Mouse (Mus musculus) spleen, postnatal 10 days (tissue): ENCODE data around the gene Zfp276.
"Not testable (repeated sequence)": the region's sequence is repeated elsewhere in the genome, so short reads cannot be mapped to it uniquely, and the experiment has no call there.

ENCODE experiments used
- DNase-seq, 2 experiments: peaks; one replicate each; pipeline ENCODE4 v3.0.0; 2021 to 2022; ENCODE audit warnings: low spot score in 2 of 2

Zfp276 gene

DNA sequence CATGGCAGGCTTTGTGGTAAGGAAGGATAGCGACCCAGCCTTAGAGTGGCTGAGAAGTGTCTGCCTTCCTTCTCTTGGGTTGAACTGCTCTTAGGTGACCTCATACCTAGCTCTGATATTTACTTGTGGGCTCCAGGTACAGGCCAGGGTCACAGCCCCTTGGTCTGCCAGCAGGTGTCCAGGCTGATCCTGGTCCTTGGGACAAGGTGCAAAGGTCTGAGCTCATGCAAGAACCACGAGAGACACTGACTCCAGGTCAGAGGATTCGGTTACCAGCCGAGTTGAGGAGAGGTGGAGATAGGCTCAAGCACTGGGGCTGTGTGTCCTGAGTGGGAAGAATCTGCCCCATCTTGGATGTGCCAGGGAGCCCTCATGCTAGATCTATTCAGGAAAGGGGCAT is 9.6 kb upstream of the Zfp276 start:
- DNase-seq: no peak

- DNase-seq: no peak
Measured at GRCm38 (mm10) chr8:123245543-123245942, 8.5 kb upstream of the Zfp276 start.

DNA sequence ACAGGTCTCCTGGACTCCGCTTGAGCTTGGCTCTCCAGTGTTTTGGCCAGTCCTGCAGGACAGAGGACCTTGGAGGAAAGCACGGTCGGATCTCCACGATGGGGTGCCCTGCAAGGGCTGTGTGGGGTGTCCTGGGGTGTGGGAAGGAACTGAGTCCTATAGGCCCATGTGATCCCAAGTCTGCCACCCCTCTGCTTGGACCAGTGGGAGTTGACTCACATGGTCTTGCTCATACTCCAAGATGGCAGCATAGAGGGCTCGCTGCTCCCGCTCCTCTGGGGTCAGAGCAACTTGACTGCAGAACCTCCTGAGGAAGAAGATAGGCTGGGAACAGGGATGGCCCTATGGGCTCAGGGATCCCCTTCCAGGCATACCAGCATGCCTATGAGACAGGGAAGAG is 6.2 kb upstream of the Zfp276 start:
- no peak for DNase-seq

GRCm38 (mm10) chr8:123248596-123248995 is 5.4 kb upstream of the Zfp276 start:
- no peak for DNase-seq

GRCm38 (mm10) chr8:123250940-123251339 is 3.1 kb upstream of the Zfp276 start:
- DNase-seq: no peak

DNA sequence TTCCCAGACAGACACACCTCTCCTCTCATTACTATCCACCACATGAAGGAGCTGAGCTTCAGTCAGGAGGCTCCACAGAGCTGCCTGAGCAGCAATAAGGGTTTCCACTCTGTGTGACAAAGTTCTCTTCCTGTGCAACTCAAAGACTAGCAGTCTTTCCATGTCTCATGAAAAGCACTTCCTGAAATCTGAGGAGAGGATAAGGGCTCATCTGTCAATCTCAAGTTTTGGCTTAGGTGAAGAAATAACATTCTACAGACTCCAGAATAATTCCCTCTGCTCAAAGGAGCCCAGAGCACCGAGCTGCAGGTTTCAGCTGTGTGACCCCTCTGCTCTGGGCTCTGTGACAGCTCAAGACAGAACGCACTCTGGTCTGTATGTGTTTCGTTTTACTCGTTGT is 1.1 kb upstream of the Zfp276 start:
- no peak for DNase-seq

- DNase-seq: peak in 1 of 2 experiments; percentile 37
Measured at GRCm38 (mm10) chr8:123253451-123254098, 420 bp upstream of the Zfp276 start.

- no peak for DNase-seq
Measured at GRCm38 (mm10) chr8:123255170-123255569, 1.2 kb downstream of the Zfp276 start.

DNA sequence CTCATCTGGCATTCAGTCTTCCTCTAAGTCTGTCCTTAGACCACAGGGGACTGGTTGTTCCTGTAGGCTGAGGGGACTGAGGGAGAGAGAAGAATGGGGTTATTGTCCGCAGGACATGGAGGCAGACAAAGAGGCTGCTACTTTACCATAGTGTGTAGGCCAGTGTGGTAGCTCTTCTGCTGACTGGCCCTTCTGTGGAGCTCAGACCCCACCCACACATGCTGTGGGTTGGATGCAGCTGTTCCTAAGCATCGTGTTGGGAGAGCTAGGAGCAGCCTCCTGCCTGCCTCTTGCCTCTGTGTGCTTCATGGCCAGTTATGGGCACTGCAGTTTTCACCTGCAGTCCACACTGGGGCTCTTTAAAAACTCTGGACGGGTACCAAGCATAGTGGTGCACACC is 3.1 kb downstream of the Zfp276 start:
- no peak for DNase-seq

DNA sequence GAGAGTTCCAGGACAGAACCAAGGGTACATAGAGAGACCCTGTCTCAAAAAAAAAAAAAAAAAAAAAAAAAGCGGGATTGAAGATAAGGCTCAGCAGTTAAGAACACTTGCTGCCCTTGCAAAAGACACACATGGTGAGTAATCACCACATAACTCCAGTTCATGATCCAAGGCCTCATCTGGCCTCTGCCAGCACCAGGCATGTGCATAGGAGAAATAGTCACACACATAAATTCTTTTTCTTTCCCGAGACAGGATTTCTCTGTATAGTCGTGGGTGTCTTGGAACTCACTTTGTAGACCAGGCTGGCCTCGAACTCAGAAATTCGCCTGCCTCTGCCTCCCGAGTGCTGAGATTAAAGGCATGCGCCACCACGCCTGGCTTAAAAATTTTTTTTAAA is 3.6 kb downstream of the Zfp276 start:
- DNase-seq: not testable (repeated sequence)

DNA sequence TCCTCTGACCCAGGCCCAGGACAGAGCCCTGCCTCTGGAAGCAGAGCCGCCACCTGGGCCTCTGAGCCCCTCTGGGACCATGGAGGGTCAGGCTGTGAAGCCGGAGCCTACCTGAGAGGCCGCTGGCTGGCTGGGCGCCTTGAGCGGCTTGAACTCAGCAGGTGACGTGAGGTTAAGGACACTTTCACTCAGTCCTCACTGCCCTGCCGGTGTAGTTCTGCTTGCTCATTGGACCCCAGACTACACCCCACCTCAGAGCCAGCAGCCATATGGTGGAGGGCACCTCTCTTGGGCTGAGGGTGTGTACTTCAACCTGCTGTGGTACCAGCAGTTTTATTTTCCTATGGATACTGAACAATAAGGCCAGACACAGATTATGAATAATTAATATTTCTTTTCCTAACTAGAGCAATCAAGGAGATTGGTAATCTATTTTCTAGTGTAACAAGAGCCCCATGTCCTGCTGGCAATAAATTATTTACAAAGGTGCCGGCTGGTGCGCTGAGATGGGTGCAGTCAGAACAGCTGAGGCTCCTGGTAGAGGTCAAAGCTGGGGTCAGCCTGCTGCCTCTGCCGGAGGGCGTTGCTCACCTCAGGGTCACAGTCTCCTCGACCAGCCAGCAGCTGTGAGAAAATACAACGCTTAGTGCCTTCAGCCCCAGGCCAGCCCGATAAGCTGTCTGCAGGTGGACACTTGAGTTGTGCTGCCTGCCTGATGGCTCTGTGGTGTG is 14.1 kb downstream of the Zfp276 start:
- no peak for DNase-seq

DNA sequence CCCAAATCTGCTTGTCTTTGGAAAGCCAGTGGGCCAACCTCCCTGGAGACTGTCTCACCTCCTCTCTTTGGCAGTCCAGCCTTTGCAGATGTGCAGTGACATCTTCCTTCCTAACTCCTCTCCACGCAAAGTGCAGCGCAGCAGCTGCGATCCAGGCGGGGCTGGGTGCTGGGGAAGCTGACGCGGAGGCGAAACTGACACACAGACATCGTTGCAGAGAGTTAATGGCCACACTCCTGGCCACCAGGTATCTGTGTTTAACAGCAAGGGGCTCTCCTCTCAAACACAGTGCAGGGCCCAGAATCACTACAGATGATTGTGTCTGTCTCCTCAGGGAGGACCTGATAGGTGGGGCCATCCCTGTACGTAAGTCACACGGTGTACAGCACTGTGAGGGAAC is 17.2 kb downstream of the Zfp276 start:
- DNase-seq: no peak

GRCm38 (mm10) chr8:123271901-123272300 is 17.9 kb downstream of the Zfp276 start:
- no peak for DNase-seq

DNA sequence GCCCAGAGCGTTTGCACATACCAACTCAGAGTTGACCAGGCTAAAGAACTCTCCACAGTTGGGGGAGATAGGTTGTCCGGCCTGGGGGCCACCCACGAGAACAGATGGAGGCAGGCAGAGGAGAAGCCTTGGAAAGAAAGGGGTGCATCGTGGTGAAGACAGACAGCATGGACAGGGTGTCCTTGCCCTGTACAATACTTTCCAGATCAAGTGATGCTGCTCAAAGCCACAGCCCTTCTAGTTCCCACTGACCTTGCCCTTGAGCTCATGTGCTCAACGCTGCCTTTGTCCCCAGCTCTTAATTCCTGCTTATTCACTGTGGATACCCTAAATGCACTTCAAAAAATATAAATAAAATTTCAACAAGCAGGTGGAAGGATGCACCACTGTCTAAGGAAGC is 20.5 kb downstream of the Zfp276 start:
- DNase-seq: no peak

- no peak for DNase-seq
Measured at GRCm38 (mm10) chr8:123275096-123275495, 21.1 kb downstream of the Zfp276 start.

GRCm38 (mm10) chr8:123278445-123278844 is 24.4 kb downstream of the Zfp276 start:
- DNase-seq: no peak

DNA sequence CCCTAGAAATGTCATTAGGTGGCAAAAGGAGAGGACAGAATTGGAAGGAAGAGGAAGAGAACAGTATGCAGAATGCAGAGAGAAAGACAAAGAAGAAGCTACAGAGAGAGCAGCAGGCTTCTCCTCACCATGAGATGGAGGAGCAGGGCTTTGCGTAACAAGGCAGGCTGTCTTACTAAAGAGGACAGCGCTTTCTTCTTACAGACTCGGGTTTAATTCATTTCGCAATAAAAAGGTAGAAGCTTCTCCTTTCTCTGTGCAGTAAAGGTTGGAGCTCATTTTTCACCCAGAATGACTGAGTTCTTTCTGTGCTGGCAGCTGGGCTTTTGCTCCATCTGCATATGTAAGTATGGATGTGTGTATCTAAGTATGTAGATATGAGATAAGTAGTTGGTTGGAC is 25.8 kb downstream of the Zfp276 start:
- no peak for DNase-seq

DNA sequence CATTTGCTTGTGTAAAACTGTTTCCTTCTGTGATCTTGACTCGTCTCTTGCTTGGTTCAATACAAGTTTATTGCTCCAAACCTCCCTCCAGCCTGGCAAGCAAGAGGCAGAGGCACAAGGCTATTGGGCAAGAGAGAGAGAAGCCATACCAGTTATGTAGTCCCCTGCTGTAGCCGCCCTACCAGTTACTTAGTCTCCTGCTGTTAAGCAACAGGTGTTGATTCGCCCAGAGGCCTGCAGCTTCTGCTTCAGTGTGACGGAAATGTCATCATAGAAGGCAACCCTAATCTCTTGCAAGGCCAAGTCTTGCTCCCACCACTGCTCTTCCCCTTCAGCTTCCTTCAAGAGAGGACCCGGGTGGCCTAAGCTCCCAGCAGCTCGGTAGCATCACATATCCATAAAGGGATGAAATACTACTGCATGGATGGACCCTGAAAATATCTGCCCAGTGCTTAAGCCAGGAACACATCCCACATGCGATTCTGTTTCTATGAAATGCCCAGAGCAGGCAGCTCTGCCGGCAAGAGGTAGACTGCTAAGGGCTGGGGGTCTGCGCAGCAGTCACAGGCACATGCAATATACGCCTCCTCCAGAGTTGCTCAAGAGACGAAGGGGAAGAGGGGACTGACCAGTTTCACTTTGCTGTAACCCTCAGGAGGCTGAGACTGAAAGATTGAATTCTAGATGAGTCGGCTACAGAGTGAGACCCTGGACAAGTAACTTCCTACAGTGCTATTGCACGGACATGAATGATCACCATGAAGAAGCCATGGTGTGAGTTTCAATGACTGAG is 26.5 kb downstream of the Zfp276 start:
- DNase-seq: no peak

- peak in 1 of 2 experiments; percentile 40 for DNase-seq
Measured at GRCm38 (mm10) chr8:123282994-123283393, 29.0 kb downstream of the Zfp276 start.

- peak; percentile 17 to 51 for DNase-seq
Measured at GRCm38 (mm10) chr8:123283991-123284390, 30.0 kb downstream of the Zfp276 start.

DNA sequence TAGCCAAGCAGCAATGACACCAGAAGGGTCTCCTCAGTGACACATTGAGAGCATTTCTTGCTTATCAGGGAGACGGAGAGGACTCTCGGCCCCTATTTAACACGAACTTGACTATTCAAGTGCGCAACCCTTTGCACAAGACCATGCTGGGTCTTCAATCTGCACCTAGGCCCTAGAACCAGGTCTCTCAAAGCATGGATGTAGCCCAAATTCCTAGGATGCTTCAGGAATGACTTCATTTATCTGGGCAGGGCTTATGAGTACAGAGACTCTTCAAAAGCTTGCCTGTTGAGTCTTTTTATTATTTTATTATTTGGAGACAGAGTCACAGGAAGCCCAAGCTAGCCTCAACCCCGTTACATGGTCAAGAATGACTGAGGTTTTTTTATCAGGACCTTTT is 30.5 kb downstream of the Zfp276 start:
- no peak for DNase-seq

- no peak for DNase-seq
Measured at GRCm38 (mm10) chr8:123287362-123287761, 33.4 kb downstream of the Zfp276 start.

DNA sequence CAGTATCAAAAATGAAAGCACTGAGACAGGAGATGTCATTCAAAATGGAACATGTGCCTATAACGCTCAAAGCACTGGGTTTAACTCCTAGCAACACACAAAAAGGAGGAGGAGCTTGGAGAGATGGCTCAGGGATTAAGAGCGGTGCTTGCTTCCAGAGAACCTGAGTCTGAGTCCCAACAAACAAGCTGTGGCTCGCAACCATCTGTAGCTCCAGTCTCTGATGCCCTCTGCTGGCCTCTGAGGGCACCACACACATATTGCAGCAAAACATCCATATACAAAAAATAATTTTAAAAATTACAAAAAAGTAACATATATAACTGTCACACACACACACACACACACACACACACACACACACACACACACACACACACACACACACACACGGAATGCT is 36.2 kb downstream of the Zfp276 start:
- DNase-seq: peak; percentile 24 to 70
